8 mouse cellular contexts compared by ENCODE assay signal in the genomic region with DNA sequence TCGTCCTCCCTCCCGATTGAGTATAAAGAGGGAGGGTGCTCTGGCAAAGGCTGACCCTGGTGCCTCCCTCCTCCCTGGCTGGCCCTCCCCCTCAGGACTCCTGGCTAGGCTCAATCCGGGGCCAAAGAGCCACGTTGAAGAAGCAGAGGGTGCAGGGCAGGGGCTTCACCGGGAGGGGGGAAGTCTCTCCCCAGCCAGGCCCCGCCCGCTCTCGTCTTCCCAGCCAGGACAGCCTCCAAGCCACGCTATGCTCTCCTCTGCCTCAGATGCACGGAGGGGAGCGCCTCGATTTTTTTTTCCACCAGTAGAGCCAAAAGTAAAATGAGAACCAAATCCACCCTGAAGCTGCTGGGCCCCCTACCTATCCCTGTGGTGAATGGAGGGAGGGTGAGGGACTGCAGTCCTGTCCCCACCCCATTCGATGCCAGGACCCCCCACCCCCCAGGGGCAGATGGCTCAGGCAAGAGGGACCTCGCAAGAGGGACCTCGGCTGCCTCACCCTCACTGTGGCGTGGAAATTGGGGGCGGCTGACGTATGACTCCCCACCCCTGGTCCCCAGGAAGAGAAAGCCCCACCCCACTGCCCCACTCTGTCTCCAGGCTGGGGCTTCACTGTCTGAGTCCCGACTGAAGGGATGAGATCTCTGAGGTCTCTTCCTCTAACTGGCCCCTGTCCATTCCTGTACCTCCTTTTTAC. TPM values are rescaled to one million over a fixed set of nuclear protein-coding genes. Genes with fewer than 3 reads are reported as not detected.
DNase-seq lines count a peak whose midpoint lies in the region; ATAC-seq lines count a peak whose summit lies in the region.

No protein-coding gene starts in this region.

- H3K36me3 ChIP-seq in kidney, embryonic 14.5 days (ENCODE audit: control insufficient read depth, insufficient read depth, low read length): no peaks in the 10 kb centered on the region
- H3K36me3 ChIP-seq in forebrain, embryonic 10.5 days (replicated peaks): no peaks in the 10 kb centered on the region
- H3K36me3 ChIP-seq in hindbrain, embryonic 16.5 days (ENCODE audit: control insufficient read depth, insufficient read depth, low read length): no peaks in the 10 kb centered on the region
- H3K36me3 ChIP-seq in neural tube, embryonic 15.5 days: no peaks in the 10 kb centered on the region

- no peaks in the 10 kb centered on the region for H3K9me3 ChIP-seq in kidney, embryonic 14.5 days (ENCODE audit: control insufficient read depth, low read length)
- H3K9me3 ChIP-seq in forebrain, embryonic 10.5 days: no peaks in the 10 kb centered on the region
- H3K9me3 ChIP-seq in hindbrain, embryonic 16.5 days (ENCODE audit: control insufficient read depth, low read length): no peaks in the 10 kb centered on the region
- H3K9me3 ChIP-seq in neural tube, embryonic 15.5 days (replicated peaks): no peaks in the 10 kb centered on the region

- H3K9ac ChIP-seq in kidney, embryonic 14.5 days (ENCODE audit: low read depth, low read length): peak overlapping the region; percentile 12; the same call in 1 of the 2 replicates
- no peak overlapping the region; the same call in 1 of the 2 replicates for H3K9ac ChIP-seq in hindbrain, embryonic 16.5 days (ENCODE audit: low read depth, low read length)
- H3K9ac ChIP-seq in neural tube, embryonic 15.5 days (replicated peaks): no peak overlapping the region

- peak overlapping the region; percentile 88 for H3K27ac ChIP-seq in kidney, embryonic 14.5 days (ENCODE audit: low read depth, low read length)
- H3K27ac ChIP-seq in forebrain, embryonic 10.5 days: peak overlapping the region; percentile 87
- H3K27ac ChIP-seq in hindbrain, embryonic 16.5 days (ENCODE audit: low read depth, low read length): no peak overlapping the region
- 0 out of 2 replicates have a peak overlapping the region, but pooled peaks have one; percentile 28 for H3K27ac ChIP-seq in neural tube, embryonic 15.5 days (replicated peaks)

- peak overlapping the region; percentile 29 for H3K4me2 ChIP-seq in kidney, embryonic 14.5 days (replicated peaks; ENCODE audit: low read depth, low read length)
- H3K4me2 ChIP-seq in hindbrain, embryonic 16.5 days (ENCODE audit: low read length): peak overlapping the region; percentile 51
- H3K4me2 ChIP-seq in neural tube, embryonic 15.5 days: peak overlapping the region; percentile 43

- 4% methylated on average over 18 of the region's 19 CpGs for WGBS in kidney, embryonic 14.5 days
- WGBS in forebrain, embryonic 10.5 days: 1% methylated on average over 19 of the region's 19 CpGs
- 7% methylated on average over 19 of the region's 19 CpGs for WGBS in hindbrain, embryonic 16.5 days
- WGBS in neural tube, embryonic 15.5 days: 3% methylated on average over 19 of the region's 19 CpGs

- H3K4me1 ChIP-seq in kidney, embryonic 14.5 days (ENCODE audit: control insufficient read depth, insufficient read depth, low read length): peaks cover 27% of the 10 kb centered on the region
- peaks cover 36% of the 10 kb centered on the region for H3K4me1 ChIP-seq in forebrain, embryonic 10.5 days
- H3K4me1 ChIP-seq in hindbrain, embryonic 16.5 days (ENCODE audit: control insufficient read depth, insufficient read depth, low read depth, low read length): peaks cover 15% of the 10 kb centered on the region
- H3K4me1 ChIP-seq in neural tube, embryonic 15.5 days: peaks cover 23% of the 10 kb centered on the region

- peaks cover 6% of the 10 kb centered on the region for H3K27me3 ChIP-seq in kidney, embryonic 14.5 days (ENCODE audit: control insufficient read depth, insufficient read depth, low read length)
- H3K27me3 ChIP-seq in forebrain, embryonic 10.5 days (ENCODE audit: poor library complexity, severe bottlenecking): peaks cover 76% of the 10 kb centered on the region
- H3K27me3 ChIP-seq in hindbrain, embryonic 16.5 days (replicated peaks; ENCODE audit: control insufficient read depth, insufficient read depth, low read length): peaks cover 17% of the 10 kb centered on the region
- peaks cover 34% of the 10 kb centered on the region for H3K27me3 ChIP-seq in neural tube, embryonic 15.5 days (replicated peaks)

- no peak overlapping the region for H3K4me3 ChIP-seq in kidney, embryonic 14.5 days (ENCODE audit: low read length)
- H3K4me3 ChIP-seq in forebrain, embryonic 10.5 days: peak overlapping the region; percentile 42
- H3K4me3 ChIP-seq in hindbrain, embryonic 16.5 days (ENCODE audit: low read length): peak overlapping the region; percentile 22
- H3K4me3 ChIP-seq in neural tube, embryonic 15.5 days (replicated peaks): no peak overlapping the region

- DNase-seq in kidney, adult 18-20 months: no peak
- DNase-seq in forebrain, embryonic 10.5 days (ENCODE audit: extremely low spot score, low spot score): peak; percentile 55
- DNase-seq in right cerebral cortex, postnatal 4 days: no peak
- DNase-seq in right cerebral cortex, postnatal 10 days (ENCODE audit: low spot score in 2 of 2): no peak
- no peak for DNase-seq in spleen, adult 12 weeks (ENCODE audit: low spot score)

- ATAC-seq in kidney, embryonic 14.5 days (ENCODE audit: low FRiP score, low TSS enrichment): peak; percentile 65
- ATAC-seq in hindbrain, embryonic 16.5 days: no peak
- ATAC-seq in neural tube, embryonic 15.5 days (ENCODE audit: low FRiP score): no peak

RNA-seq across cellular contexts. Expression of a gene that starts 53.2 kb away (rescaled TPM):
- polyA plus RNA-seq in kidney, embryonic 14.5 days (2014; fragmentation: Nextera tagmentation; extraction: Ambion mirVana): 248 and 380 TPM in 2 replicates
- polyA plus RNA-seq in forebrain, embryonic 10.5 days (2016; fragmentation: Nextera tagmentation; extraction: Ambion mirVana): 62.2 and 65.3 TPM in 2 replicates
- polyA plus RNA-seq in hindbrain, embryonic 16.5 days (2015; fragmentation: Nextera tagmentation; extraction: Ambion mirVana): 105 and 275 TPM in 2 replicates
- polyA plus RNA-seq in neural tube, embryonic 15.5 days (2015; fragmentation: Nextera tagmentation; extraction: Ambion mirVana): 317 and 375 TPM in 2 replicates

Comparison
In these comparisons a context has a peak if more than half of its experiments do, and no peak if none do; other contexts are left out.
1. H3K4me3 ChIP-seq: peak in forebrain, embryonic 10.5 days (single experiment) and hindbrain, embryonic 16.5 days (single experiment); none in kidney, embryonic 14.5 days (single experiment) and neural tube, embryonic 15.5 days (single experiment).
2. Peak in every context shown above with its lines, with median percentiles within 50 percentile points of each other: H3K4me2 ChIP-seq.